Mouse (Mus musculus): ENCODE data around the gene Gde1.

Gde1 gene

GRCm38 (mm10) chr7:118706051-118706450, 473 bp upstream of the Gde1 start:
- DNase-seq: no peak

GRCm38 (mm10) chr7:118704001-118704850, 1.4 kb downstream of the Gde1 start:
- DNase-seq: no peak

DNA sequence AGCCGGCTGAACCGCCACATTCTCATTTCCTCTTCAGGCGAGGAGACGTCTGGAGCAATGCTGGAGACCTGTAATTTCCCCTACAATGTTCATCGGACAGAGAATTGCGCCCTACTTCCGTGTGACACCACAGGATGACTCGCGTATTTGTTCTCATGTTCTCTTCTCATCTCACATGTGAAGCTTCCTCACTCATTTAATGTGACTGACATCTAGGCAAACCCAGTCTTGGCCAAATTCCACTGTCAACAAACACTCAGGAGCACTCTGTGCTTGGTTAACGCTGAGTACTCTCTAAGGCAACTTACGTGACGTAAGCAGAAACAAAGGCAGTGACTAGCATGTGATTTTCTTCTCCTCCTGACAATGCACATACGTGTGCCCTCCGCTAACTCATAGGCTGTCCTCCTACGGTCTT, 2.4 kb downstream of the Gde1 start:
- DNase-seq: no peak

- DNase-seq: no peak
These were observed 6.7 kb downstream of the Gde1 start for GRCm38 (mm10) chr7:118698882-118699281.

DNA sequence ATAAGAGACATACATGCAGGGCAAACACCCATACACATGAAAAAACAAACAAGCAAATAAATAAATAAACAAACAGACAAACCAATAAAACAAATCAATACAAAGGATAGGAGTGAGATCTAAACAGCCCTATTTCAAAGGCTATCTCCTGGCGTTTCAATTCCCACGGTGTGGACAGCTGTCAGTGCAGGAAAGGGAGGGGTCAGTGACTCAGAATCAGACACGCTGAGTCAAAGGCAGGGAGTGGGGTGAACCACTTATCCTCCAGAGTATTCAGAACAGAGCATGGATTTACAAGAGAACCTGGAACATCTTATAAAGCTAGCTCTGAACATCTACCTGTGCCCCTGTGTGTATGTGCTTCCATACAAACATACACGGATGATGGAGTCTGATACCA, 8.4 kb downstream of the Gde1 start:
- no peak for DNase-seq

DNA sequence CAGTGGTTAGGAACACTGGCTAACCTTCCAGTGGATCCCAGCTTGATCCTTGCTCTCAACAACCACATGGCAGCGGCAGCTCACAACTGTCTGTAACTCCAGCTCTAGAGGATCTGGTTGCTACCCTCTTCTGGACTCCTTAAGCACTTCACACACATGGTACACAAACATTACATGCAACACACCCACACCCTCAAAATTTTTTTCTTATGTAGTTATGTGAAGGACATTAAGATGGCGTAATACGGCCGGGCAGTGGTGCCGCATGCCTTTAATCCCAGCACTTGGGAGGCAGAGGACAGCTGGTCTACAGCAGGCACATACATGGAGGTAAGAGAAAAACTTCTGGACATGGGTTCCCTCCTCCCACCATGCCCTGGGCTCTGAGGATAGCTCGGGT, 9.4 kb downstream of the Gde1 start:
- no peak for DNase-seq

DNA sequence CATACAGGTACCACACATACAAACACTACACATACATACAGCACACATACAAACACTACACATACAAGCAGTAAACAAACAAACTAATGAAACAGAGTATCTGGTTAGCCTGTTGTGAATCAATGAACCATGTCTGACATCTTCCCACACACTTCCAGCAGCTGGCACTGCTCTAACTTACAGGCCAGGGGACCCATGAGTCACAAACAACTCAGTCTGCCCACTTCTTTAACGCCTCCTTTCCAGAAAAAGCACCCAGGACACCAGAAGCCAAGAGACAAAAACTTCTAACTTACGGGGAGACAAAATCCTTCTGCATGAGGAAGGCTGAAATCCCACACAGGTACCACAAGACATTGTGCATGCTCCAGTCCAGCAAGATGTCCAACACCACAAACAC, 14.3 kb downstream of the Gde1 start:
- no peak for DNase-seq

DNA sequence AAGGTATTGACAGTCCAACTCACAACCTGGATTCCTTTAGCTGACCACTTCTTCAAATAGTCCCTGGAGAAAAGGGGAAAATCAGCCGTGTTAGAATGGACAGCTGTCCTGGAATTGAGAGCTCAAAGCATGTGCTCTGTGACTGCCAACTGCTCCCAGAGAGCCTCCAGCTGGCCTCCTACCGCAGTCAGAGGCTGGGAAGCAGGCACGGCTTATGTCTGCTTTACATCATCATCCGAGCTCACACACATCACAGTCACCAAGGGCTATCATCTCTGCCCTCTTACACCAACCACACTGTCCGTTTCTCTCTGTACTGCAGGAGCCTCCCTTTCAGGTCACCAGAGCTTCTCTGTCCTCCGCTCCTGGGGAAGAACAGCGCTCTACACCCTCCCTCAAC, 16.5 kb downstream of the Gde1 start:
- DNase-seq: peak; percentile 46

- DNase-seq: peak; percentile 75
These were observed 17.4 kb downstream of the Gde1 start for GRCm38 (mm10) chr7:118688199-118688598.

- DNase-seq: no peak
These were observed 28.8 kb downstream of the Gde1 start for GRCm38 (mm10) chr7:118676826-118677225.

DNA sequence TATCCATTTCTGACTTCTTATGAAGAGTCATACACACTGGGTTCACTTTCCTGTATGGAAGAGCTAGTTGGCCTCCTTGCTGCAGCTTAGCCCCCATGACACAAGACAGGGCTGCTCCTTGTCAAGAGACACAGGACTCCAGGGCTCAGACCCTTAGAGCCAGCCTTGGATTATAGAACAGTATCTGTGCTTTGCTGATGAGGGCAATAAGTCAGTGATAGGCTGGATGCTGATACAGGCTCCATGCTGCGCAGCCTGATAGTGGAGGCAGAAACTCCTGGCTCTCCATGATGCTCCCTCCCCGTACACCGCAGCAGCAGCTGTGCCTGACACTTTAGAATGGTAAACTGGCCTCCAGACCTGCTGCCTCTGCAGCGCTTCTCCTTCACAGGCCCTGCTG, 35.4 kb downstream of the Gde1 start:
- DNase-seq: no peak

- DNase-seq: no peak
These were observed 37.8 kb downstream of the Gde1 start for GRCm38 (mm10) chr7:118667773-118668172.

GRCm38 (mm10) chr7:118656730-118657129, 48.8 kb downstream of the Gde1 start:
- no peak for DNase-seq

DNA sequence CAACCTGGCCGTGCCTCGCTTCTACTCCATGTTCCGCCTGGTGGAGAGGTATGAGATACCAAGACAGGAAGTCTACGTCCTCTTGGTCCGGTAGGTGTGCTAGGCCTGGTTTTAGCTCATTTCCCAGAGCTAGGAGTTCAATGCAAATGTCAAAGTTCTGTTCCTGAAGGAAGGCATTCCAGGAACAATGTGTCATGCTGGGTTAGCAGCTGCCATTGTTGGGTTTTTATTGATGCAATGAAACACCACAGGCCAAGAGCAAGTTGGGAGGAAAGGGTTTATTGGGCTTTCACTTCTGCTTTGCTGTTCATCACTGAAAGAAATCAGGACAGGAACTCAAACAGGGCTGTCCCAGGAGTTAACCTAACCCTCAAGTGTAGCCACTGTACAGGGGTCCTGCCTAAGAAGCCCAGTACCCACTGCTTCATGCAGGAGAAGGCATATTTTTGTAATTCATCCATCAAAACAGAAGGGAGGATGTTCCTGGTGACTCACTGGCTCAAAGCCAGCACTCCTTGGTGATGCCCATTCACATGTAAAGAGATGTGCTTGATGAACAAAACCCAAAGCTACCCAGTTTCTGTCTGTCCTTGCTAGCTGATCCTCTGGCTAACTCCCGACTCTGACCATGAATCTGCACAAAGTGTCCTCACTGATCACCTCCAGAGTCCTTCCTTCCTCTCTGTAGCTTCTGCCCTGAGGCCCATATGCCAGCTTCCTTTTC, 52.8 kb downstream of the Gde1 start:
- peak; percentile 38 for DNase-seq

DNA sequence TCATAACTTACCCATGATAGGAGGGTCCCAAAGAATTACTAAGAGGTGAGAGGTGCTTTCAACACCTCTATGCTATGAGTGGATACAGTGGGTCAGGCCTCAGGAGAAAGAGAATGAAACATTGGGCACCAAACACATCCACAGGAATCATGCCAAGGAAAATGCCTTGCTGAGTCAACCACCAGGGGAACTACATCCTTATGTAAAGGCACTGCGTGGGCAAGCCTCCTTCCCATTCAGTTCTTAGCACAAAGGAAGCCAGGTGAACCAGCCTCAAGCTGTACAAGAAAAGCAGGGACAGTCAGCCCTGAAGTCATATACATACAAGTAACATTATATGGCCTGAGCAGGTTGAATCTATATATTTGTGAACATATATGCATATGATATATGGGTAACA, 54.7 kb downstream of the Gde1 start:
- no peak for DNase-seq

- no peak for DNase-seq
These were observed 55.5 kb downstream of the Gde1 start for GRCm38 (mm10) chr7:118650119-118650518.

- peak; percentile 26 for DNase-seq
These were observed 56.2 kb downstream of the Gde1 start for GRCm38 (mm10) chr7:118649328-118649727.

DNA sequence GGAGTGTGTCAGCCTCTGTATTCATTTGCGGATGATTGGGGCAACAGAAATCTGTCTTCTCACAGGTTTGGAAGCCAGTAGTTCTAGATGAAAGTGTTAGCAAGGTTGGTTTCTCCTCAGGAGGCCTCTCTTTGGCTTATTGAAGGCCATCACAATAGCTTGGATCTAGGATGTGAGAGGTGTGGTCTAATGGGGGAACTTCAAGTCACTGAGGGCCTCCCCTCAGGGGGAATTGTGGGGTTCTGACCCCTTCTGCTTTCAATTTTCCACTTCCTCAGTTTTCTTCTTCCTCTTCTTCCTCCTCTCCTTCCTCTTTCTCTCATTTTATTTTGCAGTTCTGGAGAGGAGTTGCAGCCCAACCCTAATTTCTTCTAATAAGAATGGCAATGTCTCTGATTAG, 59.3 kb downstream of the Gde1 start:
- DNase-seq: no peak

Measured in cerebellum, adult 11-12 months (tissue).